ENCODE assay signal across 21 mouse cellular contexts in genomic region chr9:30993106-30993505, GRCm38 (mm10). TPM values are rescaled to one million over a fixed set of nuclear protein-coding genes. Genes with fewer than 3 reads are reported as not detected.
DNase-seq lines count a peak whose midpoint lies in the region; ATAC-seq and TF ChIP-seq lines count a peak whose summit lies in the region.
"Had no signal": no experiment of that assay in that cellular context is flagged by ENCODE, and none has a peak within 500 bp of the region (broad histone marks: within the 10 kb centered on the region; RNA-seq: fewer than 3 reads in every experiment).

No protein-coding gene starts in this region.

- no peak overlapping the region for H3K27ac ChIP-seq in hindbrain, postnatal 0 days
- H3K27ac ChIP-seq: embryonic facial prominence, embryonic 10.5 days; embryonic facial prominence, embryonic 12.5 days; forebrain, embryonic 13.5 days; forebrain, embryonic 15.5 days had no signal

- DNase-seq in heart, adult 11 months = peak; percentile 76
- DNase-seq in heart, adult 9 months (ENCODE audit: low spot score in 2 of 2) = no peak
- DNase-seq in retina, postnatal 1 day = peak; percentile 54
- no peak for DNase-seq in layer of hippocampus, postnatal 25 days (ENCODE audit: extremely low spot score in 1 of 2, low spot score in 1 of 2)
- no peak for DNase-seq in hindbrain, postnatal 0 days (ENCODE audit: low spot score)
- DNase-seq: adrenal gland, adult 8-10 months; adrenal gland, postnatal 14 days; B cell, adult 2 months; cerebellum, adult 11-12 months; cerebellum, adult 9-10 months; cerebellum, postnatal 25 days; forebrain, postnatal 0 days had no signal

- no peak for TF ChIP-seq CTCF in hindbrain, postnatal 0 days (IDR thresholded peaks at IDR 0.05; ENCODE audit: low read depth)

- H3K4me1 ChIP-seq in hindbrain, postnatal 0 days (ENCODE audit: insufficient read depth, low read length) = no peaks in the 10 kb centered on the region
- H3K4me1 ChIP-seq: embryonic facial prominence, embryonic 10.5 days; embryonic facial prominence, embryonic 12.5 days; forebrain, embryonic 13.5 days; forebrain, embryonic 15.5 days had no signal

- H3K36me3 ChIP-seq in hindbrain, postnatal 0 days (ENCODE audit: insufficient read depth, low read length) = no peaks in the 10 kb centered on the region
- H3K36me3 ChIP-seq: embryonic facial prominence, embryonic 10.5 days; embryonic facial prominence, embryonic 12.5 days; forebrain, embryonic 15.5 days; G1E had no signal

- H3K4me3 ChIP-seq in hindbrain, postnatal 0 days (ENCODE audit: low read length) = no peak overlapping the region
- H3K4me3 ChIP-seq: embryonic facial prominence, embryonic 10.5 days; embryonic facial prominence, embryonic 12.5 days; forebrain, embryonic 13.5 days; forebrain, embryonic 15.5 days had no signal

- ATAC-seq in hindbrain, postnatal 0 days = no peak
- ATAC-seq: activated CD4-positive, CD25-positive, alpha-beta regulatory T cell, adult 4 months; CD4-positive, CD25-positive, alpha-beta regulatory T cell, adult 4 months; forebrain, embryonic 13.5 days; forebrain, embryonic 15.5 days; forebrain, postnatal 0 days; Patski had no signal

- no peaks in the 10 kb centered on the region for H3K9me3 ChIP-seq in hindbrain, postnatal 0 days (ENCODE audit: low read length)
- H3K9me3 ChIP-seq: embryonic facial prominence, embryonic 10.5 days; embryonic facial prominence, embryonic 12.5 days; forebrain, embryonic 13.5 days; forebrain, embryonic 15.5 days; G1E had no signal

- no peak overlapping the region for H3K9ac ChIP-seq in hindbrain, postnatal 0 days (replicated peaks; ENCODE audit: low read length)
- H3K9ac ChIP-seq: embryonic facial prominence, embryonic 12.5 days; forebrain, embryonic 13.5 days; forebrain, embryonic 15.5 days; forebrain, postnatal 0 days had no signal

- 83% methylated on average over 5 of the region's 5 CpGs for WGBS in hindbrain, postnatal 0 days

- H3K27me3 ChIP-seq in hindbrain, postnatal 0 days (ENCODE audit: insufficient read depth, low read length) = no peaks in the 10 kb centered on the region
- H3K27me3 ChIP-seq: embryonic facial prominence, embryonic 12.5 days; forebrain, embryonic 13.5 days; forebrain, embryonic 15.5 days had no signal

- H3K4me2 ChIP-seq in hindbrain, postnatal 0 days (ENCODE audit: low read depth, low read length) = no peak overlapping the region
- H3K4me2 ChIP-seq: embryonic facial prominence, embryonic 12.5 days; forebrain, embryonic 13.5 days; forebrain, embryonic 15.5 days had no signal

RNA-seq across cellular contexts. Expression of gene Zbtb44, which starts 37.3 kb away (rescaled TPM):
- total RNA-seq in layer of hippocampus, postnatal 25 days (2021) = 10 to 100 TPM; 39.5 to 39.6 TPM
- total RNA-seq in hindbrain, postnatal 0 days (2014; rRNA removed) = 13.7 and 18.6 TPM in 2 replicates
- 3.8 and 4.1 TPM in 2 replicates for polyA plus RNA-seq in hindbrain, postnatal 0 days (2015; fragmentation: Nextera tagmentation; extraction: Ambion mirVana)

RNA-seq across cellular contexts. Expression of gene Adamts8, which starts 50.7 kb away (rescaled TPM):
- total RNA-seq in layer of hippocampus, postnatal 25 days (2021) = 1 to 10 TPM; 4.4 to 4.5 TPM
- 2.5 and 3.3 TPM in 2 replicates for total RNA-seq in hindbrain, postnatal 0 days (2014; rRNA removed)
- polyA plus RNA-seq in hindbrain, postnatal 0 days (2015; fragmentation: Nextera tagmentation; extraction: Ambion mirVana) = 1.7 and 1.8 TPM in 2 replicates
- total RNA-seq: CH12.LX, G1E had no signal
- polyA plus RNA-seq: G1E, Patski had no signal

Comparison
In these comparisons a context has a peak if more than half of its experiments do, and no peak if none do; other contexts are left out.
1. DNase-seq: peak in heart, adult 11 months (single experiment) and retina, postnatal 1 day (single experiment); none in heart, adult 9 months (0 of 2), layer of hippocampus, postnatal 25 days (0 of 2) and hindbrain, postnatal 0 days (single experiment).